ENCODE assay signal across 8 mouse cellular contexts in genomic region chr8:13640452-13640883, GRCm38 (mm10). TPM values are rescaled to one million over a fixed set of nuclear protein-coding genes. Genes with fewer than 3 reads are reported as not detected.
A peak's percentile ranks its signal among the peaks of the same experiment; 100 is the strongest.
DNase-seq lines count a peak whose midpoint lies in the region; ATAC-seq and TF ChIP-seq lines count a peak whose summit lies in the region.

No protein-coding gene starts in this region.

- peaks cover 41% of the 10 kb centered on the region for H3K4me1 ChIP-seq in limb, embryonic 12.5 days (replicated peaks)
- H3K4me1 ChIP-seq in limb, embryonic 10.5 days = peaks cover 28% of the 10 kb centered on the region
- no peaks in the 10 kb centered on the region for H3K4me1 ChIP-seq in kidney, adult 2 months (ENCODE audit: control insufficient read depth, insufficient read depth, low read length)
- H3K4me1 ChIP-seq in thymus, adult 2 months (replicated peaks; ENCODE audit: control insufficient read depth, insufficient read depth, low read length) = no peaks in the 10 kb centered on the region

- no peak for TF ChIP-seq POLR2A in kidney, adult 2 months (IDR thresholded peaks at IDR 0.05; ENCODE audit: low read depth, low read length)
- TF ChIP-seq POLR2A in thymus, adult 2 months (IDR thresholded peaks at IDR 0.05; ENCODE audit: control insufficient read depth, extremely low read depth, insufficient read depth, low read length, poor library complexity) = no peak

- no peak; the same call in 1 of the 2 replicates for ATAC-seq in limb, embryonic 12.5 days (ENCODE audit: insufficient number of reproducible peaks, insufficient read depth, low FRiP score, low TSS enrichment, low read depth)

- no peak overlapping the region for H3K4me3 ChIP-seq in limb, embryonic 12.5 days (replicated peaks)
- no peak overlapping the region for H3K4me3 ChIP-seq in limb, embryonic 10.5 days
- H3K4me3 ChIP-seq in kidney, adult 2 months (ENCODE audit: insufficient read depth, low read depth, low read length) = no peak overlapping the region
- no peak overlapping the region for H3K4me3 ChIP-seq in macrophage (ENCODE audit: inconsistent target)
- H3K4me3 ChIP-seq in thymus, adult 2 months (ENCODE audit: control insufficient read depth, insufficient read depth, low read length) = no peak overlapping the region

- no peak overlapping the region for H3K9ac ChIP-seq in limb, embryonic 12.5 days (replicated peaks)

- H3K27me3 ChIP-seq in limb, embryonic 12.5 days = no peaks in the 10 kb centered on the region
- H3K27me3 ChIP-seq in limb, embryonic 10.5 days (ENCODE audit: low read depth, poor library complexity, severe bottlenecking) = no peaks in the 10 kb centered on the region
- no peaks in the 10 kb centered on the region for H3K27me3 ChIP-seq in kidney, adult 2 months (replicated peaks; ENCODE audit: control insufficient read depth, insufficient read depth, low read length)
- H3K27me3 ChIP-seq in thymus, adult 2 months (ENCODE audit: control insufficient read depth, insufficient read depth, low read length) = no peaks in the 10 kb centered on the region

- WGBS in limb, embryonic 12.5 days = 55% methylated on average over 9 of the region's 9 CpGs
- 90% methylated on average over 9 of the region's 9 CpGs for WGBS in limb, embryonic 10.5 days
- WGBS in kidney, adult 2 months = 46% methylated on average over 9 of the region's 9 CpGs
- WGBS in macrophage (ENCODE audit: missing documents) = 71% methylated on average over 8 of the region's 9 CpGs
- WGBS in thymus, adult 2 months = 92% methylated on average over 9 of the region's 9 CpGs

- peak; percentile 66 to 72 for DNase-seq in cerebellum, postnatal 14 days
- DNase-seq in cerebellum, adult 11 months = no peak
- DNase-seq in limb, embryonic 10.5 days (ENCODE audit: low spot score) = no peak
- peak; percentile 63 for DNase-seq in kidney, adult 2 months
- no peak for DNase-seq in thymus, adult 2 months
- no peak for DNase-seq in cerebellum, postnatal 36 days

- H3K79me2 ChIP-seq in macrophage (ENCODE audit: inconsistent target) = peaks cover 99% of the 10 kb centered on the region

- peak overlapping the region; percentile 71 for H3K27ac ChIP-seq in limb, embryonic 12.5 days
- no peak overlapping the region for H3K27ac ChIP-seq in limb, embryonic 10.5 days
- peak overlapping the region; percentile 54 for H3K27ac ChIP-seq in kidney, adult 2 months (ENCODE audit: insufficient read depth, low read depth, low read length)
- H3K27ac ChIP-seq in macrophage = 0 out of 2 replicates have a peak overlapping the region, but pooled peaks have one; percentile 7
- H3K27ac ChIP-seq in thymus, adult 2 months (ENCODE audit: control insufficient read depth, insufficient read depth, low read length) = no peak overlapping the region

- H3K9me3 ChIP-seq in limb, embryonic 12.5 days = no peaks in the 10 kb centered on the region
- H3K9me3 ChIP-seq in limb, embryonic 10.5 days (replicated peaks) = no peaks in the 10 kb centered on the region

- no peak for TF ChIP-seq CTCF in kidney, adult 2 months (conservative IDR thresholded peaks at IDR 0.05; ENCODE audit: insufficient read depth, insufficient read length, low read depth, low read length)
- TF ChIP-seq CTCF in thymus, adult 2 months (IDR thresholded peaks at IDR 0.05; ENCODE audit: borderline replicate concordance, control insufficient read depth, extremely low read depth, insufficient read depth, low read length, poor library complexity) = no peak

- H3K4me2 ChIP-seq in limb, embryonic 12.5 days = no peak overlapping the region

- H3K36me3 ChIP-seq in limb, embryonic 12.5 days = no peaks in the 10 kb centered on the region
- H3K36me3 ChIP-seq in limb, embryonic 10.5 days = no peaks in the 10 kb centered on the region
- no peaks in the 10 kb centered on the region for H3K36me3 ChIP-seq in kidney, adult 2 months (ENCODE audit: control insufficient read depth, insufficient read depth, low read length)
- no peaks in the 10 kb centered on the region for H3K36me3 ChIP-seq in macrophage (ENCODE audit: inconsistent target)
- H3K36me3 ChIP-seq in thymus, adult 2 months (ENCODE audit: control insufficient read depth, insufficient read depth, low read length) = no peaks in the 10 kb centered on the region

RNA-seq across cellular contexts. Expression of gene Rasa3, which starts 36.9 kb away (rescaled TPM):
- polyA plus RNA-seq in limb, embryonic 12.5 days (2016; fragmentation: Nextera tagmentation; extraction: Ambion mirVana) = 20.2 and 24.9 TPM in 2 replicates
- 17.0 and 18.1 TPM in 2 replicates for polyA plus RNA-seq in limb, embryonic 10.5 days (2016; fragmentation: Nextera tagmentation; extraction: Ambion mirVana)
- 9.4 and 10.8 TPM in 2 replicates for polyA plus RNA-seq in kidney, adult 2 months (2012; rRNA removed)
- total RNA-seq in macrophage (2018; cell fraction: chromatin; rRNA removed) = 100 to 1,000 TPM in 19 of 26 experiments, 10 to 100 TPM in 7; 24.5 to 267 (median 142) TPM
- 100 to 1,000 TPM in 7 of 26 experiments, 10 to 100 TPM in 19; 56.4 to 109 (median 82.5) TPM for total RNA-seq in macrophage (2018; cell fraction: cytosol; rRNA removed)
- 100 to 1,000 TPM in 12 of 26 experiments, 10 to 100 TPM in 14; 30.1 to 198 (median 99.8) TPM for total RNA-seq in macrophage (2018; cell fraction: nucleus; rRNA removed)
- 72.6 to 95.1 TPM (median 88.3 TPM) in 3 replicates for polyA plus RNA-seq in macrophage (2018)
- 52.7 and 57.5 TPM in 2 replicates for polyA plus RNA-seq in thymus, adult 2 months (2012; rRNA removed)

Comparison
In these comparisons a context has a peak if more than half of its experiments do, and no peak if none do; other contexts are left out.
1. DNase-seq: peak in cerebellum, postnatal 14 days (2 of 2) and kidney, adult 2 months (single experiment); none in cerebellum, adult 11 months (single experiment), limb, embryonic 10.5 days (single experiment), thymus, adult 2 months (single experiment) and cerebellum, postnatal 36 days (0 of 2).
2. H3K27ac ChIP-seq: peak in limb, embryonic 12.5 days (single experiment), kidney, adult 2 months (single experiment) and macrophage (single experiment); none in limb, embryonic 10.5 days (single experiment) and thymus, adult 2 months (single experiment).